Comparison of ENCODE assay signal across 22 mouse cellular contexts in the genomic region with DNA sequence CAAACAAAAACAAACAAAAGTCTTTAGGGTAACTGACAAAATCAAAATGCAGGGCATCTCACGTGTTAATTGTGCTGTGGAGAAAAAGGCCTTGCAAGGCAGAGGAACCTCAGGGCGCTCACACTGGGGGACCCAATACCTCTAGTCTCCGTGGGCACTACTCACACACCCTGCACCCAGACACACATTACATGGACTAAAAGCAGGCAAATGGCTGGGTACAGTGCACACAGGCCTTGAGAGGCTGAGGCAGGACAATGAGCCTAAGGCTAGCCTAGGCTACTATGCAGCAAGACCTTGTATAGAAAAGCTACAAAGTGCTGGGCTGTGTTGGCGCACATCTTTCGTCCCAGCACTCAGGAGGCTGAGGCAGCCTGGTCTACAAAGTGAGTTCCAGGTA. TPM values are rescaled to one million over a fixed set of nuclear protein-coding genes. Genes with fewer than 3 reads are reported as not detected.
DNase-seq lines count a peak whose midpoint lies in the region; ATAC-seq and TF ChIP-seq lines count a peak whose summit lies in the region.
"Had no signal": no experiment of that assay in that cellular context is flagged by ENCODE, and none has a peak within 500 bp of the region (broad histone marks: within the 10 kb centered on the region; RNA-seq: fewer than 3 reads in every experiment).

No protein-coding gene starts in this region.

- ATAC-seq in embryonic facial prominence, embryonic 14.5 days (ENCODE audit: low read depth), result peak; percentile 48; the same call in 1 of the 2 replicates
- peak; percentile 60; the same call in 1 of the 2 replicates for ATAC-seq in hindbrain, postnatal 0 days
- no peak for ATAC-seq in hindbrain, embryonic 12.5 days (ENCODE audit: low FRiP score)
- 0 out of 2 replicates have a peak, but pooled peaks have one; percentile 28 for ATAC-seq in neural tube, embryonic 13.5 days (ENCODE audit: low read depth)
- no peak for ATAC-seq in neural tube, embryonic 15.5 days (ENCODE audit: low FRiP score)
- ATAC-seq: activated CD4-positive, CD25-positive, alpha-beta regulatory T cell, adult 4 months; forebrain, embryonic 14.5 days had no signal

- WGBS in embryonic facial prominence, embryonic 14.5 days, result 91% methylated on average over 5 of the region's 5 CpGs
- 93% methylated on average over 5 of the region's 5 CpGs for WGBS in embryonic facial prominence, embryonic 10.5 days
- WGBS in hindbrain, postnatal 0 days, result 95% methylated on average over 5 of the region's 5 CpGs
- WGBS in hindbrain, embryonic 12.5 days, result 94% methylated on average over 5 of the region's 5 CpGs
- WGBS in neural tube, embryonic 13.5 days, result 95% methylated on average over 5 of the region's 5 CpGs
- WGBS in neural tube, embryonic 15.5 days, result 97% methylated on average over 5 of the region's 5 CpGs

- intact Hi-C loops in left cerebral cortex, postnatal 25 days (cut with DNase I), result loop anchor here (5.0 kb wide), 2 partner anchors 53 to 293 kb away; a partner anchor contains a TSS
- intact Hi-C loops in left cerebral cortex, adult 2 months (cut with DNase I), result no loop called here

- no peak for DNase-seq in embryonic facial prominence, embryonic 14.5 days (ENCODE audit: low spot score)
- no peak for DNase-seq in embryonic facial prominence, embryonic 10.5 days (ENCODE audit: low spot score)
- no peak for DNase-seq in hindbrain, postnatal 0 days (ENCODE audit: low spot score)
- peak; percentile 0 for DNase-seq in left cerebral cortex, postnatal 25 days (ENCODE audit: low spot score in 2 of 2)
- no peak for DNase-seq in left cerebral cortex, adult 2 months (ENCODE audit: extremely low spot score in 1 of 2, low spot score in 2 of 2)
- DNase-seq: adrenal gland, adult 8-10 months; adrenal gland, postnatal 25 days; cerebellum, adult 11-12 months; cerebellum, adult 8-10 months; cerebellum, postnatal 10 days; cerebellum, postnatal 36 days; embryo, embryonic 11 days; forebrain, postnatal 0 days; gastrocnemius, adult 2 months; gastrocnemius, postnatal 14 days had no signal

- no peaks in the 10 kb centered on the region for H3K27me3 ChIP-seq in embryonic facial prominence, embryonic 14.5 days (replicated peaks; ENCODE audit: control insufficient read depth, insufficient read depth, low read length)
- H3K27me3 ChIP-seq in embryonic facial prominence, embryonic 10.5 days (replicated peaks; ENCODE audit: low read depth, poor library complexity, severe bottlenecking), result no peaks in the 10 kb centered on the region
- H3K27me3 ChIP-seq in hindbrain, postnatal 0 days (ENCODE audit: insufficient read depth, low read length), result no peaks in the 10 kb centered on the region
- H3K27me3 ChIP-seq in hindbrain, embryonic 12.5 days, result no peaks in the 10 kb centered on the region
- H3K27me3 ChIP-seq in neural tube, embryonic 13.5 days, result no peaks in the 10 kb centered on the region
- no peaks in the 10 kb centered on the region for H3K27me3 ChIP-seq in neural tube, embryonic 15.5 days (replicated peaks)
- H3K27me3 ChIP-seq: embryonic facial prominence, embryonic 15.5 days had no signal

- no peaks in the 10 kb centered on the region for H3K4me1 ChIP-seq in embryonic facial prominence, embryonic 14.5 days (ENCODE audit: control insufficient read depth, insufficient read depth, low read length)
- no peaks in the 10 kb centered on the region for H3K4me1 ChIP-seq in embryonic facial prominence, embryonic 10.5 days
- no peaks in the 10 kb centered on the region for H3K4me1 ChIP-seq in hindbrain, postnatal 0 days (ENCODE audit: insufficient read depth, low read length)
- no peaks in the 10 kb centered on the region for H3K4me1 ChIP-seq in hindbrain, embryonic 12.5 days
- no peaks in the 10 kb centered on the region for H3K4me1 ChIP-seq in neural tube, embryonic 13.5 days (replicated peaks)
- H3K4me1 ChIP-seq in neural tube, embryonic 15.5 days, result no peaks in the 10 kb centered on the region
- H3K4me1 ChIP-seq: embryonic facial prominence, embryonic 15.5 days had no signal

- peaks cover 68% of the 10 kb centered on the region for H3K36me3 ChIP-seq in embryonic facial prominence, embryonic 14.5 days (ENCODE audit: control insufficient read depth, insufficient read depth, low read length)
- peaks cover 89% of the 10 kb centered on the region for H3K36me3 ChIP-seq in embryonic facial prominence, embryonic 10.5 days (replicated peaks)
- peaks cover 35% of the 10 kb centered on the region for H3K36me3 ChIP-seq in hindbrain, postnatal 0 days (ENCODE audit: insufficient read depth, low read length)
- H3K36me3 ChIP-seq in hindbrain, embryonic 12.5 days, result peaks cover 56% of the 10 kb centered on the region
- H3K36me3 ChIP-seq in neural tube, embryonic 13.5 days, result peaks cover 71% of the 10 kb centered on the region
- peaks cover 63% of the 10 kb centered on the region for H3K36me3 ChIP-seq in neural tube, embryonic 15.5 days

- TF ChIP-seq CTCF in hindbrain, postnatal 0 days (IDR thresholded peaks at IDR 0.05; ENCODE audit: low read depth), result no peak
- no peak for TF ChIP-seq CTCF in left cerebral cortex, adult 2 months (IDR thresholded peaks at IDR 0.05)

- no peak overlapping the region for H3K9ac ChIP-seq in embryonic facial prominence, embryonic 14.5 days (ENCODE audit: low read depth, low read length)
- H3K9ac ChIP-seq in hindbrain, postnatal 0 days (replicated peaks; ENCODE audit: low read length), result no peak overlapping the region
- no peak overlapping the region for H3K9ac ChIP-seq in hindbrain, embryonic 12.5 days
- no peak overlapping the region for H3K9ac ChIP-seq in neural tube, embryonic 13.5 days
- H3K9ac ChIP-seq in neural tube, embryonic 15.5 days (replicated peaks), result no peak overlapping the region
- H3K9ac ChIP-seq: embryonic facial prominence, embryonic 15.5 days; forebrain, postnatal 0 days had no signal

- no peak overlapping the region for H3K27ac ChIP-seq in embryonic facial prominence, embryonic 14.5 days (replicated peaks; ENCODE audit: low read depth, low read length)
- no peak overlapping the region for H3K27ac ChIP-seq in embryonic facial prominence, embryonic 10.5 days (replicated peaks)
- no peak overlapping the region for H3K27ac ChIP-seq in hindbrain, postnatal 0 days
- no peak overlapping the region for H3K27ac ChIP-seq in hindbrain, embryonic 12.5 days
- H3K27ac ChIP-seq in left cerebral cortex, adult 2 months, result no peak overlapping the region
- no peak overlapping the region for H3K27ac ChIP-seq in neural tube, embryonic 13.5 days (replicated peaks)
- no peak overlapping the region for H3K27ac ChIP-seq in neural tube, embryonic 15.5 days (replicated peaks)
- H3K27ac ChIP-seq: embryonic facial prominence, embryonic 15.5 days; gastrocnemius, adult 2 months had no signal

- no peak overlapping the region for H3K4me2 ChIP-seq in embryonic facial prominence, embryonic 14.5 days (ENCODE audit: low read depth, low read length)
- H3K4me2 ChIP-seq in hindbrain, postnatal 0 days (ENCODE audit: low read depth, low read length), result no peak overlapping the region
- H3K4me2 ChIP-seq in hindbrain, embryonic 12.5 days (replicated peaks), result no peak overlapping the region
- no peak overlapping the region for H3K4me2 ChIP-seq in neural tube, embryonic 13.5 days
- no peak overlapping the region for H3K4me2 ChIP-seq in neural tube, embryonic 15.5 days
- H3K4me2 ChIP-seq: embryonic facial prominence, embryonic 15.5 days; heart, embryonic 11.5 days had no signal

- H3K9me3 ChIP-seq in embryonic facial prominence, embryonic 14.5 days (ENCODE audit: control insufficient read depth, low read length), result no peaks in the 10 kb centered on the region
- H3K9me3 ChIP-seq in embryonic facial prominence, embryonic 10.5 days, result no peaks in the 10 kb centered on the region
- H3K9me3 ChIP-seq in hindbrain, postnatal 0 days (ENCODE audit: low read length), result no peaks in the 10 kb centered on the region
- no peaks in the 10 kb centered on the region for H3K9me3 ChIP-seq in hindbrain, embryonic 12.5 days (replicated peaks)
- H3K9me3 ChIP-seq in neural tube, embryonic 13.5 days, result no peaks in the 10 kb centered on the region
- no peaks in the 10 kb centered on the region for H3K9me3 ChIP-seq in neural tube, embryonic 15.5 days (replicated peaks)
- H3K9me3 ChIP-seq: embryonic facial prominence, embryonic 15.5 days had no signal

- H3K4me3 ChIP-seq in embryonic facial prominence, embryonic 14.5 days (ENCODE audit: low read depth, low read length), result no peak overlapping the region
- H3K4me3 ChIP-seq in embryonic facial prominence, embryonic 10.5 days, result no peak overlapping the region
- H3K4me3 ChIP-seq in hindbrain, postnatal 0 days (ENCODE audit: low read length), result no peak overlapping the region
- no peak overlapping the region for H3K4me3 ChIP-seq in hindbrain, embryonic 12.5 days
- no peak overlapping the region for H3K4me3 ChIP-seq in left cerebral cortex, adult 2 months
- H3K4me3 ChIP-seq in neural tube, embryonic 13.5 days, result no peak overlapping the region
- no peak overlapping the region for H3K4me3 ChIP-seq in neural tube, embryonic 15.5 days (replicated peaks)
- H3K4me3 ChIP-seq: embryonic facial prominence, embryonic 15.5 days; gastrocnemius, adult 2 months had no signal

RNA-seq across cellular contexts. Expression of a gene that starts 51.9 kb away (rescaled TPM):
- 34.9 and 37.0 TPM in 2 replicates for polyA plus RNA-seq in embryonic facial prominence, embryonic 14.5 days (2014; fragmentation: Nextera tagmentation; extraction: Ambion mirVana)
- polyA plus RNA-seq in embryonic facial prominence, embryonic 10.5 days (2016; fragmentation: Nextera tagmentation; extraction: Ambion mirVana), result 15.9 and 17.8 TPM in 2 replicates
- 54.3 and 64.3 TPM in 2 replicates for total RNA-seq in hindbrain, postnatal 0 days (2014; rRNA removed)
- 11.4 and 12.0 TPM in 2 replicates for polyA plus RNA-seq in hindbrain, postnatal 0 days (2015; fragmentation: Nextera tagmentation; extraction: Ambion mirVana)
- 22.2 and 22.3 TPM in 2 replicates for polyA plus RNA-seq in hindbrain, embryonic 12.5 days (2016; fragmentation: Nextera tagmentation; extraction: Ambion mirVana)
- 10 to 100 TPM; 53.1 to 54.6 TPM for total RNA-seq in left cerebral cortex, postnatal 25 days (2021)
- total RNA-seq in left cerebral cortex, adult 2 months (2021), result 10 to 100 TPM; 53.9 to 56.9 TPM
- 14.3 and 15.6 TPM in 2 replicates for polyA plus RNA-seq in neural tube, embryonic 13.5 days (2015; fragmentation: Nextera tagmentation; extraction: Ambion mirVana)
- polyA plus RNA-seq in neural tube, embryonic 15.5 days (2015; fragmentation: Nextera tagmentation; extraction: Ambion mirVana), result 12.1 and 13.5 TPM in 2 replicates

Comparison
In these comparisons a context has a peak if more than half of its experiments do, and no peak if none do; other contexts are left out.
1. ATAC-seq: peak in embryonic facial prominence, embryonic 14.5 days (single experiment), hindbrain, postnatal 0 days (single experiment) and neural tube, embryonic 13.5 days (single experiment); none in hindbrain, embryonic 12.5 days (single experiment) and neural tube, embryonic 15.5 days (single experiment).
2. DNase-seq: peak in left cerebral cortex, postnatal 25 days (2 of 2); none in embryonic facial prominence, embryonic 14.5 days (single experiment), embryonic facial prominence, embryonic 10.5 days (single experiment), hindbrain, postnatal 0 days (single experiment) and left cerebral cortex, adult 2 months (0 of 2).